Mouse (Mus musculus): ENCODE measurements around the gene Slc44a1. TPM values are rescaled to one million over a fixed set of nuclear protein-coding genes. Genes with fewer than 3 reads are reported as not detected.

Slc44a1 gene
- polyA plus RNA-seq, 1 experiment from 2014 or later, result 44.1 TPM

- H3K9me3 ChIP-seq (replicated peaks; ENCODE audit: low read length), result no peaks in the 10 kb centered on the region
- H3K4me3 ChIP-seq (replicated peaks; ENCODE audit: low read depth, low read length), result no peak overlapping the region
- peaks cover 5% of the 10 kb centered on the region; the same call in 1 of the 2 replicates for H3K4me1 ChIP-seq (replicated peaks; ENCODE audit: insufficient read depth, low read length)
- DNase-seq (ENCODE audit: low spot score) (no peak), ATAC-seq (replicated peaks; ENCODE audit: low FRiP score, low read depth) (no peak)
- H3K4me2 ChIP-seq (ENCODE audit: low read length), result no peak overlapping the region
- no peak overlapping the region for H3K9ac ChIP-seq (ENCODE audit: low read depth, low read length)
- H3K36me3 ChIP-seq (ENCODE audit: insufficient read depth, low read length), result no peaks in the 10 kb centered on the region
- TF ChIP-seq CTCF (IDR thresholded peaks at IDR 0.05; ENCODE audit: low read depth), result no peak
- 87% methylated on average over 7 of the region's 7 CpGs for whole genome bisulfite sequencing
- no peak overlapping the region for H3K27ac ChIP-seq
- H3K27me3 ChIP-seq (ENCODE audit: insufficient read depth, low read length), result no peaks in the 10 kb centered on the region
Observed at GRCm38 (mm10) chr4:53459697-53460096, 19.5 kb downstream of the Slc44a1 start.

GRCm38 (mm10) chr4:53461026-53461425 lies 20.8 kb downstream of the Slc44a1 start:
- no peak overlapping the region for H3K4me2 ChIP-seq (ENCODE audit: low read length)
- H3K4me3 ChIP-seq (replicated peaks; ENCODE audit: low read depth, low read length), result no peak overlapping the region
- DNase-seq (ENCODE audit: low spot score), result no peak
- H3K9me3 ChIP-seq (replicated peaks; ENCODE audit: low read length), result no peaks in the 10 kb centered on the region
- no peak overlapping the region for H3K9ac ChIP-seq (ENCODE audit: low read depth, low read length)
- H3K4me1 ChIP-seq (replicated peaks; ENCODE audit: insufficient read depth, low read length), result peaks cover 5% of the 10 kb centered on the region; the same call in 1 of the 2 replicates
- no peaks in the 10 kb centered on the region for H3K36me3 ChIP-seq (ENCODE audit: insufficient read depth, low read length)
- WGBS, result 86% methylated on average over 4 of the region's 4 CpGs
- no peaks in the 10 kb centered on the region for H3K27me3 ChIP-seq (ENCODE audit: insufficient read depth, low read length)
- no peak for ATAC-seq (replicated peaks; ENCODE audit: low FRiP score, low read depth)
- TF ChIP-seq CTCF (IDR thresholded peaks at IDR 0.05; ENCODE audit: low read depth), result no peak
- no peak overlapping the region for H3K27ac ChIP-seq

GRCm38 (mm10) chr4:53462069-53462468 lies 21.9 kb downstream of the Slc44a1 start:
- no peak for DNase-seq (ENCODE audit: low spot score)
- 77% methylated on average over 5 of the region's 5 CpGs for WGBS

GRCm38 (mm10) chr4:53462505-53463251 lies 22.5 kb downstream of the Slc44a1 start:
- Histone ChIP-seq H3K9ac (ENCODE audit: low read depth, low read length) (no peak overlapping the region), H3K27me3 (ENCODE audit: insufficient read depth, low read length) (no peaks in the 10 kb centered on the region), H3K4me2 (ENCODE audit: low read length) (no peak overlapping the region), H3K27ac (no peak overlapping the region), H3K9me3 (replicated peaks; ENCODE audit: low read length) (no peaks in the 10 kb centered on the region), H3K4me1 (replicated peaks; ENCODE audit: insufficient read depth, low read length) (peaks cover 5% of the 10 kb centered on the region; the same call in 1 of the 2 replicates), H3K4me3 (replicated peaks; ENCODE audit: low read depth, low read length) (no peak overlapping the region), H3K36me3 (ENCODE audit: insufficient read depth, low read length) (no peaks in the 10 kb centered on the region)
- 65% methylated on average over 18 of the region's 18 CpGs for WGBS
- ATAC-seq (replicated peaks; ENCODE audit: low FRiP score, low read depth) (no peak), DNase-seq (ENCODE audit: low spot score) (no peak)
- TF ChIP-seq CTCF (IDR thresholded peaks at IDR 0.05; ENCODE audit: low read depth), result 0 out of 2 replicates have a peak, but pooled peaks have one; percentile 8

More at GRCm38 (mm10) chr4:53462069-53462468, 21.9 kb downstream of the Slc44a1 start:
- Histone ChIP-seq H3K27ac (no peak overlapping the region), H3K36me3 (ENCODE audit: insufficient read depth, low read length) (no peaks in the 10 kb centered on the region), H3K4me3 (replicated peaks; ENCODE audit: low read depth, low read length) (no peak overlapping the region), H3K9ac (ENCODE audit: low read depth, low read length) (no peak overlapping the region), H3K9me3 (replicated peaks; ENCODE audit: low read length) (no peaks in the 10 kb centered on the region), H3K4me1 (replicated peaks; ENCODE audit: insufficient read depth, low read length) (peaks cover 5% of the 10 kb centered on the region; the same call in 1 of the 2 replicates), H3K4me2 (ENCODE audit: low read length) (no peak overlapping the region), H3K27me3 (ENCODE audit: insufficient read depth, low read length) (no peaks in the 10 kb centered on the region)
- no peak for TF ChIP-seq CTCF (IDR thresholded peaks at IDR 0.05; ENCODE audit: low read depth)
- no peak for ATAC-seq (replicated peaks; ENCODE audit: low FRiP score, low read depth)

GRCm38 (mm10) chr4:53465887-53466286 lies 25.7 kb downstream of the Slc44a1 start:
- Histone ChIP-seq H3K9me3 (replicated peaks; ENCODE audit: low read length) (no peaks in the 10 kb centered on the region), H3K4me2 (ENCODE audit: low read length) (no peak overlapping the region), H3K27ac (no peak overlapping the region), H3K27me3 (ENCODE audit: insufficient read depth, low read length) (no peaks in the 10 kb centered on the region), H3K4me3 (replicated peaks; ENCODE audit: low read depth, low read length) (no peak overlapping the region), H3K9ac (ENCODE audit: low read depth, low read length) (no peak overlapping the region), H3K4me1 (replicated peaks; ENCODE audit: insufficient read depth, low read length) (peaks cover 12% of the 10 kb centered on the region; the same call in 1 of the 2 replicates), H3K36me3 (ENCODE audit: insufficient read depth, low read length) (no peaks in the 10 kb centered on the region)
- DNase-seq (ENCODE audit: low spot score) (no peak), ATAC-seq (replicated peaks; ENCODE audit: low FRiP score, low read depth) (no peak)
- 89% methylated on average over 1 of the region's 1 CpGs for WGBS
- no peak for TF ChIP-seq CTCF (IDR thresholded peaks at IDR 0.05; ENCODE audit: low read depth)

- ATAC-seq (replicated peaks; ENCODE audit: low FRiP score, low read depth), result 0 out of 2 replicates have a peak, but pooled peaks have one; percentile 17
Observed at GRCm38 (mm10) chr4:53469007-53469406, 28.8 kb downstream of the Slc44a1 start.

More at GRCm38 (mm10) chr4:53469007-53469406, 28.8 kb downstream of the Slc44a1 start:
- WGBS, result 20% methylated on average over 6 of the region's 6 CpGs
- Histone ChIP-seq H3K4me2 (ENCODE audit: low read length) (no peak overlapping the region), H3K4me3 (replicated peaks; ENCODE audit: low read depth, low read length) (no peak overlapping the region), H3K36me3 (ENCODE audit: insufficient read depth, low read length) (no peaks in the 10 kb centered on the region), H3K27me3 (ENCODE audit: insufficient read depth, low read length) (no peaks in the 10 kb centered on the region), H3K27ac (no peak overlapping the region), H3K9me3 (replicated peaks; ENCODE audit: low read length) (no peaks in the 10 kb centered on the region), H3K4me1 (replicated peaks; ENCODE audit: insufficient read depth, low read length) (0 out of 2 replicates have a peak, but pooled peaks cover 8% of the 10 kb centered on the region), H3K9ac (ENCODE audit: low read depth, low read length) (no peak overlapping the region)
- DNase-seq (ENCODE audit: low spot score), result peak; percentile 80
- no peak for TF ChIP-seq CTCF (IDR thresholded peaks at IDR 0.05; ENCODE audit: low read depth)
